ENCODE assay signal across 8 mouse cellular contexts in the genomic region with DNA sequence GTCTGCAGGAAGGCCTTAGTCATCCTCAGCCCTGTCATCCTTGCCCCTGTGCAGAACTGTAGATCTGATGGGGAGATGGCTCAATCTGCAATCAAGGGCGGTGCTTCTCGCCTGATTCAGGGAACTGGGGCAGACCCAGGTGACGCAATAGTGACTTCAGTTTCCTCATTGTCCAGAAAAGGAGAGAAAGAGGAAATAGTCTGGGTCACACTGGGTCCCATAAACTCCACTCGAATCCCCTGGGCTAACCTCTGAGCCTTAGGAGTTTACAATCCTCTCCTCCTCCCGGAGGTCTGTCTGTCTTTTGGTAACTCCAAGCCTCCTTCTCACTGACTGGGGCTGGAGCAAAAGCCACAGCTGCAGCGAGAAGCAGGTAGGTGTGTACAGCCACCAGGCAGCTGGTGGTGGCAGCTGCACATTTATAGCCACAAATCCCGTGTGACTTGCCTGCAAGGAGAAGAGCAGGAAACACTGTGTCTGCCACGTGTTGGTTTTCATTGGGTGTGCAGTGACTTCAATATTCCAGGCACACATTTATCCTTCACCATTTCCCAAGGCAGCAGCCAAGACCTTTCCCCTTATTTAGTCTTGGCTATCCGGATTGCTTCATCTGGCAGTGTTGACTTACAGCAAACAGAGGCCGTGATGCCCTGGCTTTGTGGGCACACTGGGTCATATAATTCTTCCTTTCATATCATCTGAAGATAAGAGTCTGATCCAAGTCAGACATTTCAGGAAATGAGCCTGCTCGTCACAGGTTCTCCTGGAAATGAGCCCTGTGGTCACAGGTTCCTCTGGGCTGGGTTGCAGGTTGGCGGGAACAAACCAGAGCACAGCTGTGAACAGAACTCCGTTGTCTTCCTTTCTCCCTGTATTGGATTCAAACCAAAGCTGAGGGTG.
DNase-seq lines count a peak whose midpoint lies in the region; ATAC-seq and TF ChIP-seq lines count a peak whose summit lies in the region.

No protein-coding gene starts in this region.

- no peaks in the 10 kb centered on the region for H3K27me3 ChIP-seq in hindbrain, embryonic 14.5 days (ENCODE audit: control insufficient read depth, insufficient read depth, low read length)

- no peak overlapping the region for H3K27ac ChIP-seq in hindbrain, embryonic 14.5 days

- no peak for TF ChIP-seq POLR2A in brain, embryonic 14.5 days (IDR thresholded peaks at IDR 0.05; ENCODE audit: borderline replicate concordance, extremely low read depth, insufficient read depth, insufficient read length, poor library complexity, severe bottlenecking)

- no peak overlapping the region for H3K9ac ChIP-seq in hindbrain, embryonic 14.5 days

- H3K9me3 ChIP-seq in hindbrain, embryonic 14.5 days (ENCODE audit: control insufficient read depth, low read length) = no peaks in the 10 kb centered on the region

- ATAC-seq in hindbrain, embryonic 14.5 days (ENCODE audit: low FRiP score) = 0 out of 2 replicates have a peak, but pooled peaks have one; percentile 37

- no peaks in the 10 kb centered on the region for H3K36me3 ChIP-seq in hindbrain, embryonic 14.5 days (replicated peaks; ENCODE audit: control insufficient read depth, insufficient read depth)

- peak; percentile 70 for DNase-seq in urinary bladder, postnatal 14 days (ENCODE audit: low spot score)
- no peak for DNase-seq in urinary bladder, postnatal 25 days (ENCODE audit: low spot score)
- DNase-seq in brain, embryonic 14.5 days (ENCODE audit: low read depth) = peak; percentile 37
- no peak for DNase-seq in hindbrain, embryonic 14.5 days (ENCODE audit: low spot score)
- peak; percentile 52 for DNase-seq in lung, postnatal 14 days
- DNase-seq in thymus, postnatal 14 days = peak; percentile 73
- no peak for DNase-seq in right cerebral cortex, postnatal 10 days (ENCODE audit: low spot score in 2 of 2)
- no peak for DNase-seq in testis, postnatal 10 days (ENCODE audit: low spot score)

- no peak overlapping the region for H3K4me3 ChIP-seq in hindbrain, embryonic 14.5 days (replicated peaks; ENCODE audit: low read length)

- peaks cover 9% of the 10 kb centered on the region; the same call in 1 of the 2 replicates for H3K4me1 ChIP-seq in hindbrain, embryonic 14.5 days (replicated peaks; ENCODE audit: control insufficient read depth, insufficient read depth, low read length)

- WGBS in hindbrain, embryonic 14.5 days = 65% methylated on average over 13 of the region's 13 CpGs

- TF ChIP-seq CTCF in brain, embryonic 14.5 days (IDR thresholded peaks at IDR 0.05; ENCODE audit: borderline replicate concordance, extremely low read depth, insufficient read depth, insufficient read length) = no peak

- no peak overlapping the region for H3K4me2 ChIP-seq in hindbrain, embryonic 14.5 days (replicated peaks)

Comparison
In these comparisons a context has a peak if more than half of its experiments do, and no peak if none do; other contexts are left out.
1. DNase-seq: peak in urinary bladder, postnatal 14 days (single experiment), brain, embryonic 14.5 days (single experiment), lung, postnatal 14 days (single experiment) and thymus, postnatal 14 days (single experiment); none in urinary bladder, postnatal 25 days (single experiment), hindbrain, embryonic 14.5 days (single experiment), right cerebral cortex, postnatal 10 days (0 of 2) and testis, postnatal 10 days (single experiment).